Comparison of ENCODE assay signal across 16 mouse cellular contexts in genomic region chr4:41368198-41368597, GRCm38 (mm10). TPM values are rescaled to one million over a fixed set of nuclear protein-coding genes. Genes with fewer than 3 reads are reported as not detected.
A peak's percentile ranks its signal among the peaks of the same experiment; 100 is the strongest.
DNase-seq lines count a peak whose midpoint lies in the region; ATAC-seq and TF ChIP-seq lines count a peak whose summit lies in the region.
"Had no signal": no experiment of that assay in that cellular context is flagged by ENCODE, and none has a peak within 500 bp of the region (broad histone marks: within the 10 kb centered on the region; RNA-seq: fewer than 3 reads in every experiment).

No protein-coding gene starts in this region.

- DNase-seq in adrenal gland, adult 8-10 months: peak; percentile 9
- DNase-seq in adrenal gland, postnatal 10 days: no peak
- no peak for DNase-seq in liver, embryonic 14.5 days (ENCODE audit: low read depth in 3 of 3, low spot score in 3 of 3)
- DNase-seq in monocyte, adult 2 months (ENCODE audit: low read depth in 1 of 2, low spot score in 2 of 2): peak; percentile 30 to 37
- no peak for DNase-seq in embryo, embryonic 11 days
- DNase-seq in frontal cortex, adult 2 months (ENCODE audit: extremely low spot score in 1 of 2, low spot score in 1 of 2): no peak
- no peak for DNase-seq in urinary bladder, adult 2 months (ENCODE audit: low spot score)
- DNase-seq: heart, adult 18-20 months; heart, postnatal 14 days; kidney, postnatal 10 days; layer of hippocampus, postnatal 36 days; thymus, postnatal 4 days had no signal

- WGBS in liver, embryonic 14.5 days (ENCODE audit: insufficient replicate concordance): 74% methylated on average over 4 of the region's 4 CpGs

- no peak for TF ChIP-seq CTCF in bone marrow macrophage, adult 2 months (IDR thresholded peaks at IDR 0.05; ENCODE audit: low read depth, low read length)
- no peak for TF ChIP-seq CTCF in liver, embryonic 14.5 days (IDR thresholded peaks at IDR 0.05; ENCODE audit: low read depth)

- peak overlapping the region; percentile 83 for H3K27ac ChIP-seq in bone marrow macrophage, adult 2 months (ENCODE audit: insufficient read depth, low read depth, low read length)
- H3K27ac ChIP-seq in liver, embryonic 14.5 days: peak overlapping the region; percentile 18; the same call in 1 of the 2 replicates
- H3K27ac ChIP-seq: hindbrain, postnatal 0 days; midbrain, embryonic 12.5 days; stomach, embryonic 15.5 days had no signal

- H3K4me3 ChIP-seq in bone marrow macrophage, adult 2 months (ENCODE audit: insufficient read depth, low read length): no peak overlapping the region
- H3K4me3 ChIP-seq in liver, embryonic 14.5 days (ENCODE audit: insufficient read depth in 1 of 2, low read depth in 2 of 2, low read length in 2 of 2): no peak overlapping the region
- H3K4me3 ChIP-seq: midbrain, embryonic 12.5 days; stomach, embryonic 15.5 days had no signal

- H3K9ac ChIP-seq in liver, embryonic 14.5 days (replicated peaks): no peak overlapping the region
- H3K9ac ChIP-seq: midbrain, embryonic 12.5 days; stomach, embryonic 15.5 days had no signal

- H3K36me3 ChIP-seq in liver, embryonic 14.5 days (replicated peaks; ENCODE audit: control insufficient read depth, insufficient read depth, low read depth): peaks cover 6% of the 10 kb centered on the region

- H3K4me2 ChIP-seq in liver, embryonic 14.5 days (ENCODE audit: low read depth): no peak overlapping the region
- H3K4me2 ChIP-seq: midbrain, embryonic 12.5 days; stomach, embryonic 15.5 days had no signal

- TF ChIP-seq EP300 in liver, embryonic 14.5 days (IDR thresholded peaks at IDR 0.05; ENCODE audit: low read depth): no peak

- H3K4me1 ChIP-seq in bone marrow macrophage, adult 2 months (ENCODE audit: control insufficient read depth, insufficient read depth, low read length): peaks cover 37% of the 10 kb centered on the region
- peaks cover 0 to 4% of the 10 kb centered on the region in 2 experiments; a peak in 2 of 4 replicates for H3K4me1 ChIP-seq in liver, embryonic 14.5 days (replicated peaks; ENCODE audit: control insufficient read depth in 2 of 2, insufficient read depth in 2 of 2, low read length in 1 of 2)
- H3K4me1 ChIP-seq: midbrain, embryonic 12.5 days; stomach, embryonic 15.5 days had no signal

- H3K27me3 ChIP-seq in liver, embryonic 14.5 days (ENCODE audit: control insufficient read depth, insufficient read depth, low read length): no peaks in the 10 kb centered on the region
- H3K27me3 ChIP-seq: midbrain, embryonic 12.5 days; stomach, embryonic 15.5 days had no signal

- H3K9me3 ChIP-seq in liver, embryonic 14.5 days (ENCODE audit: control insufficient read depth, low read length): no peaks in the 10 kb centered on the region
- H3K9me3 ChIP-seq: midbrain, embryonic 12.5 days; stomach, embryonic 15.5 days had no signal

- ATAC-seq in liver, embryonic 14.5 days (ENCODE audit: insufficient read depth): peak; percentile 65; the same call in 1 of the 2 replicates
- ATAC-seq: hindbrain, postnatal 0 days had no signal

- no peak for TF ChIP-seq POLR2A in bone marrow macrophage, adult 2 months (IDR thresholded peaks at IDR 0.05; ENCODE audit: borderline replicate concordance, low read depth, low read length)

RNA-seq across cellular contexts. Expression of gene Ubap1, which starts 19.4 kb away (rescaled TPM):
- total RNA-seq in adrenal gland, adult 8-10 months (2022): 10 to 100 TPM; 47.8 to 55.8 (median 50.8) TPM
- 10 to 100 TPM; 40.7 to 50.5 TPM for total RNA-seq in adrenal gland, postnatal 10 days (2021)
- 106 and 116 TPM in 2 replicates for polyA plus RNA-seq in bone marrow macrophage, adult 2 months (2012; ENCODE audit: insufficient read depth, insufficient read length, missing spikeins)
- polyA plus RNA-seq in liver, embryonic 14.5 days (2012; rRNA removed): 12.4 and 16.9 TPM in 2 replicates
- 21.4 and 24.4 TPM in 2 replicates for polyA plus RNA-seq in liver, embryonic 14.5 days (2014; fragmentation: Nextera tagmentation; extraction: Ambion mirVana)
- 46.7 and 54.4 TPM in 2 replicates for polyA plus RNA-seq in frontal cortex, adult 2 months (2012; rRNA removed)
- polyA plus RNA-seq in urinary bladder, adult 2 months (2012; rRNA removed): 47.2 and 52.7 TPM in 2 replicates

RNA-seq across cellular contexts. Expression of gene Dcaf12, which starts 53.5 kb away (rescaled TPM):
- 10 to 100 TPM; 46.6 to 55.3 (median 48.8) TPM for total RNA-seq in adrenal gland, adult 8-10 months (2022)
- total RNA-seq in adrenal gland, postnatal 10 days (2021): 10 to 100 TPM; 47.2 to 51.8 TPM
- polyA plus RNA-seq in bone marrow macrophage, adult 2 months (2012; ENCODE audit: insufficient read depth, insufficient read length, missing spikeins): 47.2 and 47.4 TPM in 2 replicates
- 26.2 and 30.8 TPM in 2 replicates for polyA plus RNA-seq in liver, embryonic 14.5 days (2012; rRNA removed)
- 47.3 and 52.4 TPM in 2 replicates for polyA plus RNA-seq in liver, embryonic 14.5 days (2014; fragmentation: Nextera tagmentation; extraction: Ambion mirVana)
- polyA plus RNA-seq in frontal cortex, adult 2 months (2012; rRNA removed): 33.5 and 35.4 TPM in 2 replicates
- 37.1 and 38.5 TPM in 2 replicates for polyA plus RNA-seq in urinary bladder, adult 2 months (2012; rRNA removed)

Comparison
In these comparisons a context has a peak if more than half of its experiments do, and no peak if none do; other contexts are left out.
1. DNase-seq: peak in adrenal gland, adult 8-10 months (single experiment) and monocyte, adult 2 months (2 of 2); none in adrenal gland, postnatal 10 days (single experiment), liver, embryonic 14.5 days (0 of 3), embryo, embryonic 11 days (single experiment), frontal cortex, adult 2 months (0 of 2) and urinary bladder, adult 2 months (single experiment).